Mouse (Mus musculus) layer of hippocampus, adult 9-10 months (tissue): ENCODE measurements around the gene Tyrobp.
A peak's percentile ranks its signal among the peaks of the same experiment; 100 is the strongest.

Experiments used
- DNase-seq: peaks from one replicate; pipeline ENCODE4 v3.0.0; 2022; ENCODE audit warnings: low spot score

The Tyrobp gene

GRCm38 (mm10) chr7:30429327-30429726 lies 15.8 kb downstream of the Tyrobp start:
- DNase-seq: no peak

- no peak for DNase-seq
Observed at GRCm38 (mm10) chr7:30430191-30430590, 16.6 kb downstream of the Tyrobp start.

- DNase-seq: peak; percentile 90
Observed at GRCm38 (mm10) chr7:30431793-30432192, 18.2 kb downstream of the Tyrobp start.

GRCm38 (mm10) chr7:30434238-30434637 lies 20.7 kb downstream of the Tyrobp start:
- no peak for DNase-seq

GRCm38 (mm10) chr7:30434701-30435100 lies 21.1 kb downstream of the Tyrobp start:
- no peak for DNase-seq

- no peak for DNase-seq
Observed at GRCm38 (mm10) chr7:30435156-30435555, 21.6 kb downstream of the Tyrobp start.

- no peak for DNase-seq
Observed at GRCm38 (mm10) chr7:30436879-30437278, 23.3 kb downstream of the Tyrobp start.

- no peak for DNase-seq
Observed at GRCm38 (mm10) chr7:30439734-30440133, 26.2 kb downstream of the Tyrobp start.

GRCm38 (mm10) chr7:30440697-30441096 lies 27.1 kb downstream of the Tyrobp start:
- DNase-seq: no peak

- no peak for DNase-seq
Observed at GRCm38 (mm10) chr7:30443696-30444095, 30.1 kb downstream of the Tyrobp start.

- no peak for DNase-seq
Observed at GRCm38 (mm10) chr7:30444154-30444970, 30.8 kb downstream of the Tyrobp start.

GRCm38 (mm10) chr7:30444971-30445751 lies 31.6 kb downstream of the Tyrobp start, which contains the start of gene Aplp1:
Aplp1 (minus strand) TSS chr7:30445535.
- DNase-seq: no peak

- DNase-seq: no peak
Observed at GRCm38 (mm10) chr7:30450241-30450640, 36.7 kb downstream of the Tyrobp start.

GRCm38 (mm10) chr7:30453327-30453726 lies 39.8 kb downstream of the Tyrobp start:
- no peak for DNase-seq

- no peak for DNase-seq
Observed at GRCm38 (mm10) chr7:30453766-30454165, 40.2 kb downstream of the Tyrobp start.

GRCm38 (mm10) chr7:30454259-30454658 lies 40.7 kb downstream of the Tyrobp start:
- no peak for DNase-seq

- DNase-seq: no peak
Observed at GRCm38 (mm10) chr7:30456487-30456886, 42.9 kb downstream of the Tyrobp start.

- DNase-seq: no peak
Observed at GRCm38 (mm10) chr7:30456911-30457628, 43.5 kb downstream of the Tyrobp start.

GRCm38 (mm10) chr7:30457629-30458330 lies 44.2 kb downstream of the Tyrobp start, which contains the start of the genes Kirrel2 and Nphs1:
Kirrel2 (minus strand) TSS chr7:30457690.
Nphs1 (plus strand) TSS chr7:30458315.
- no peak for DNase-seq

- no peak for DNase-seq
Observed at GRCm38 (mm10) chr7:30459484-30459883, 45.9 kb downstream of the Tyrobp start.

- DNase-seq: no peak
Observed at GRCm38 (mm10) chr7:30463568-30463967, 50.0 kb downstream of the Tyrobp start.

- no peak for DNase-seq
Observed at GRCm38 (mm10) chr7:30463996-30464395, 50.4 kb downstream of the Tyrobp start.
